In the genomic region with DNA sequence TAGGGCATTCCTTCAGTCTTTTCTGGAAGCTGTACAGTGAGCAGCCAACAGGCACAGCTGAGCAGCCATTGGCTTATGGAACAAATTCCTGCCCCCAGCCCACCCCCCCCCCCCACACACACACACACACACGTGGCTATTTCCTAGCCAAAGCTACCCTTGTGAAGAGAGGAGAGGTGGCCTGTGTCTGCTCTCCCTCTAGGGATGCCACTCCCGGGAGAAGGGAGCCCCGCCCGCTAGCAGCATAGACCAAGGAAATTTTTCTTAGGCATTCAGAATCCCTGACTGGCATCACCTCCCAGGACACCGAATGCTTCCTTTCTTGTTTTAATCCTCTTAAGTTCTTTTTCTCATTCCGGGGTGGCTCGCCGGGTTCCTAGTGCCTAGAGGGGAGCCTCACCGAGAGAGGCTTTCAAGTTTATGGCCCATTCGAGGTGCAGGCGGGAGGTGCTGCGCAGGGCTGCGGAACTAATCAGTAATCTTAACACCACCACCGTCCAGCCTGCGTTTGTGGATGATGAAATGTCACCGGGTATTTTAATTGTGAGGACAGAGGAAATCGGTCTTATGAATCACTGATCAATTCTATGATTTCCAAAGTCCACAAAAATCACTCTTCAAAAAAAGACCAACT, we compare ENCODE assay signal across 13 mouse cellular contexts. TPM values are rescaled to one million over a fixed set of nuclear protein-coding genes. Genes with fewer than 3 reads are reported as not detected.
DNase-seq lines count a peak whose midpoint lies in the region; ATAC-seq and TF ChIP-seq lines count a peak whose summit lies in the region.
"Had no signal": no experiment of that assay in that cellular context is flagged by ENCODE, and none has a peak within 500 bp of the region (broad histone marks: within the 10 kb centered on the region; RNA-seq: fewer than 3 reads in every experiment).

No protein-coding gene starts in this region.

- ATAC-seq in forebrain, embryonic 11.5 days (replicated peaks; ENCODE audit: low FRiP score) = peak; percentile 93
- peak; percentile 73 for ATAC-seq in limb, embryonic 11.5 days (ENCODE audit: insufficient number of reproducible peaks, low FRiP score, low TSS enrichment, low read depth)
- 0 out of 2 replicates have a peak, but pooled peaks have one; percentile 50 for ATAC-seq in neural tube, embryonic 15.5 days (ENCODE audit: low FRiP score)

- TF ChIP-seq CTCF in layer of hippocampus, adult 2 months (conservative IDR thresholded peaks at IDR 0.05) = no peak

- H3K4me3 ChIP-seq in forebrain, embryonic 11.5 days (ENCODE audit: low read depth, low read length) = no peak overlapping the region
- H3K4me3 ChIP-seq in limb, embryonic 11.5 days (ENCODE audit: low read depth, low read length) = no peak overlapping the region
- H3K4me3 ChIP-seq in neural tube, embryonic 15.5 days (replicated peaks) = peak overlapping the region; percentile 4; the same call in 1 of the 2 replicates
- no peak overlapping the region for H3K4me3 ChIP-seq in layer of hippocampus, adult 2 months
- H3K4me3 ChIP-seq: erythroblast, embryonic 14.5 days had no signal

- no peaks in the 10 kb centered on the region for H3K9me3 ChIP-seq in forebrain, embryonic 11.5 days (ENCODE audit: control insufficient read depth, low read length)
- H3K9me3 ChIP-seq in limb, embryonic 11.5 days (ENCODE audit: control insufficient read depth, low read length) = no peaks in the 10 kb centered on the region
- H3K9me3 ChIP-seq in neural tube, embryonic 15.5 days (replicated peaks) = no peaks in the 10 kb centered on the region

- no peaks in the 10 kb centered on the region for H3K27me3 ChIP-seq in forebrain, embryonic 11.5 days (ENCODE audit: control insufficient read depth, insufficient read depth, low read length)
- H3K27me3 ChIP-seq in limb, embryonic 11.5 days (ENCODE audit: control insufficient read depth, insufficient read depth, low read length) = no peaks in the 10 kb centered on the region
- H3K27me3 ChIP-seq in neural tube, embryonic 15.5 days (replicated peaks) = peaks cover 6% of the 10 kb centered on the region; the same call in 1 of the 2 replicates

- under 1% methylated on average over 17 of the region's 17 CpGs for WGBS in forebrain, embryonic 11.5 days
- 3% methylated on average over 17 of the region's 17 CpGs for WGBS in limb, embryonic 11.5 days
- WGBS in neural tube, embryonic 15.5 days = under 1% methylated on average over 17 of the region's 17 CpGs

- H3K9ac ChIP-seq in forebrain, embryonic 11.5 days (ENCODE audit: low read length) = no peak overlapping the region
- H3K9ac ChIP-seq in limb, embryonic 11.5 days (ENCODE audit: low read length) = no peak overlapping the region
- no peak overlapping the region for H3K9ac ChIP-seq in neural tube, embryonic 15.5 days (replicated peaks)

- no peaks in the 10 kb centered on the region for H3K36me3 ChIP-seq in forebrain, embryonic 11.5 days (ENCODE audit: control insufficient read depth, insufficient read depth, low read length)
- H3K36me3 ChIP-seq in limb, embryonic 11.5 days (ENCODE audit: control insufficient read depth, insufficient read depth, low read length) = no peaks in the 10 kb centered on the region
- no peaks in the 10 kb centered on the region for H3K36me3 ChIP-seq in neural tube, embryonic 15.5 days

- H3K4me2 ChIP-seq in forebrain, embryonic 11.5 days (ENCODE audit: low read depth, low read length, severe bottlenecking) = peak overlapping the region; percentile 31
- peak overlapping the region; percentile 41 for H3K4me2 ChIP-seq in limb, embryonic 11.5 days (ENCODE audit: low read depth, severe bottlenecking)
- H3K4me2 ChIP-seq in neural tube, embryonic 15.5 days = peak overlapping the region; percentile 49

- H3K27ac ChIP-seq in forebrain, embryonic 11.5 days (ENCODE audit: low read depth, low read length) = 0 out of 2 replicates have a peak overlapping the region, but pooled peaks have one; percentile 5
- no peak overlapping the region for H3K27ac ChIP-seq in limb, embryonic 11.5 days (replicated peaks; ENCODE audit: low read depth, low read length)
- no peak overlapping the region for H3K27ac ChIP-seq in neural tube, embryonic 15.5 days (replicated peaks)
- H3K27ac ChIP-seq in layer of hippocampus, adult 2 months = no peak overlapping the region

- peak; percentile 3 to 4 for DNase-seq in kidney, postnatal 4 days
- DNase-seq in kidney, adult 11 months = no peak
- DNase-seq in forebrain, embryonic 11.5 days (ENCODE audit: low spot score) = peak; percentile 65
- peak; percentile 34 for DNase-seq in limb, embryonic 11.5 days (ENCODE audit: low spot score)
- DNase-seq in layer of hippocampus, adult 2 months (ENCODE audit: low spot score in 2 of 2) = no peak
- no peak for DNase-seq in urinary bladder, postnatal 25 days (ENCODE audit: low spot score)
- DNase-seq in adrenal gland, postnatal 4 days (ENCODE audit: low spot score in 2 of 2) = no peak
- DNase-seq: adrenal gland, postnatal 36 days; right cerebral cortex, postnatal 4 days; thymus, postnatal 36 days had no signal

- H3K4me1 ChIP-seq in forebrain, embryonic 11.5 days (replicated peaks; ENCODE audit: control insufficient read depth, insufficient read depth, low read length) = peaks cover 6% of the 10 kb centered on the region; the same call in 1 of the 2 replicates
- H3K4me1 ChIP-seq in limb, embryonic 11.5 days (ENCODE audit: control insufficient read depth, insufficient read depth, low read length) = no peaks in the 10 kb centered on the region
- H3K4me1 ChIP-seq in neural tube, embryonic 15.5 days = peaks cover 5% of the 10 kb centered on the region; the same call in 1 of the 2 replicates

RNA-seq across cellular contexts. Expression of gene Sp8, which starts 34.7 kb away (rescaled TPM):
- polyA plus RNA-seq in forebrain, embryonic 11.5 days (2014; fragmentation: Nextera tagmentation; extraction: Ambion mirVana) = 21.5 and 24.0 TPM in 2 replicates
- 4.5 and 5.1 TPM in 2 replicates for polyA plus RNA-seq in limb, embryonic 11.5 days (2014; fragmentation: Nextera tagmentation; extraction: Ambion mirVana)
- polyA plus RNA-seq in neural tube, embryonic 15.5 days (2015; fragmentation: Nextera tagmentation; extraction: Ambion mirVana) = 3.4 and 4.0 TPM in 2 replicates
- total RNA-seq in layer of hippocampus, adult 2 months (2021) = 1 to 10 TPM; 1.6 to 2.0 TPM
- under 1 TPM in 1 of 2 experiments, not detected in 1; 0.42 TPM for total RNA-seq in adrenal gland, postnatal 4 days (2021)
- total RNA-seq: adrenal gland, postnatal 36 days; megakaryocyte-erythroid progenitor cell, adult 5-6 weeks had no signal
- polyA plus RNA-seq: erythroblast, embryonic 14.5 days had no signal

Comparison
In these comparisons a context has a peak if more than half of its experiments do, and no peak if none do; other contexts are left out.
1. DNase-seq: peak in kidney, postnatal 4 days (2 of 2), forebrain, embryonic 11.5 days (single experiment) and limb, embryonic 11.5 days (single experiment); none in kidney, adult 11 months (single experiment), layer of hippocampus, adult 2 months (0 of 2), urinary bladder, postnatal 25 days (single experiment) and adrenal gland, postnatal 4 days (0 of 2).
2. Peak in every context shown above with its lines, with median percentiles within 50 percentile points of each other: ATAC-seq and H3K4me2 ChIP-seq.